ENCODE assay signal across 7 mouse cellular contexts in the genomic region with DNA sequence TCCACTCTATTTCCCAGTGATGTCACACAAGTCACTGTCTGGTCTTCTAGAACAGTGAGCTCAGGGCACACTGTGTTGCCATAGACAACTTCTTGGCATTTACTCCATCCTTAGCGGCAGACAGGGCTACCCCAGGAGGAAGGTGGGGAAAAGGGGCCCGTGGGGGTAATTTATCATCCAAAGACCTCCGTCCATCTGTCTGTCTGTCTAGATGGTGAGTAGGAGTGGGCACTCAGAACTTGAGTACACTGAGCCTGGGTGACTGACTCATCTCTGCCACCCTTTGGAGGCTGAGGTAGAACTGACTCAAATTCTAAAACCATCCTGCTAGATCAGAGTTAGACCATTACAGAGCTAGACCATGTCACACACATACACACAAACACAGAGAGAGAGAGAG. TPM values are rescaled to one million over a fixed set of nuclear protein-coding genes. Genes with fewer than 3 reads are reported as not detected.
A peak's percentile ranks its signal among the peaks of the same experiment; 100 is the strongest.
DNase-seq lines count a peak whose midpoint lies in the region; ATAC-seq lines count a peak whose summit lies in the region.

A gene (plus strand): TSS at position 73 of the 400 bp plus-strand sequence.

- H3K9me3 ChIP-seq in neural tube, embryonic 14.5 days (ENCODE audit: control insufficient read depth, low read length) = no peaks in the 10 kb centered on the region
- no peaks in the 10 kb centered on the region for H3K9me3 ChIP-seq in embryonic facial prominence, embryonic 14.5 days (ENCODE audit: control insufficient read depth, low read length)
- no peaks in the 10 kb centered on the region for H3K9me3 ChIP-seq in liver, embryonic 13.5 days (replicated peaks)
- H3K9me3 ChIP-seq in forebrain, embryonic 15.5 days = no peaks in the 10 kb centered on the region

- no peaks in the 10 kb centered on the region for H3K4me1 ChIP-seq in neural tube, embryonic 14.5 days (ENCODE audit: control insufficient read depth, insufficient read depth, low read length)
- no peaks in the 10 kb centered on the region for H3K4me1 ChIP-seq in embryonic facial prominence, embryonic 14.5 days (ENCODE audit: control insufficient read depth, insufficient read depth, low read length)
- H3K4me1 ChIP-seq in liver, embryonic 13.5 days (replicated peaks) = peaks cover 98% of the 10 kb centered on the region
- peaks cover 15% of the 10 kb centered on the region for H3K4me1 ChIP-seq in forebrain, embryonic 15.5 days

- intact Hi-C loops in heart, postnatal 36 days (cut with DNase I) = no loop called here

- ATAC-seq in neural tube, embryonic 14.5 days (ENCODE audit: low read depth) = no peak
- ATAC-seq in embryonic facial prominence, embryonic 14.5 days (ENCODE audit: low read depth) = no peak
- ATAC-seq in liver, embryonic 13.5 days (ENCODE audit: low read depth) = no peak
- no peak for ATAC-seq in forebrain, embryonic 15.5 days (replicated peaks)

- no peak within 1 kb of the TSS for H3K27ac ChIP-seq in neural tube, embryonic 14.5 days (ENCODE audit: low read depth, low read length)
- no peak within 1 kb of the TSS for H3K27ac ChIP-seq in embryonic facial prominence, embryonic 14.5 days (replicated peaks; ENCODE audit: low read depth, low read length)
- H3K27ac ChIP-seq in liver, embryonic 13.5 days = peak within 1 kb of the TSS; percentile 91
- no peak within 1 kb of the TSS for H3K27ac ChIP-seq in forebrain, embryonic 15.5 days (replicated peaks)

- H3K9ac ChIP-seq in neural tube, embryonic 14.5 days (replicated peaks; ENCODE audit: low read depth, low read length) = no peak within 1 kb of the TSS
- no peak within 1 kb of the TSS for H3K9ac ChIP-seq in embryonic facial prominence, embryonic 14.5 days (ENCODE audit: low read depth, low read length)
- H3K9ac ChIP-seq in liver, embryonic 13.5 days = peak within 1 kb of the TSS; percentile 56
- no peak within 1 kb of the TSS for H3K9ac ChIP-seq in forebrain, embryonic 15.5 days (replicated peaks)

- H3K4me2 ChIP-seq in neural tube, embryonic 14.5 days (ENCODE audit: low read depth, low read length) = no peak within 1 kb of the TSS
- H3K4me2 ChIP-seq in embryonic facial prominence, embryonic 14.5 days (ENCODE audit: low read depth, low read length) = no peak within 1 kb of the TSS
- peak within 1 kb of the TSS; percentile 45 for H3K4me2 ChIP-seq in liver, embryonic 13.5 days
- H3K4me2 ChIP-seq in forebrain, embryonic 15.5 days (replicated peaks) = no peak within 1 kb of the TSS

- H3K4me3 ChIP-seq in neural tube, embryonic 14.5 days (ENCODE audit: low read depth, low read length) = no peak within 1 kb of the TSS
- H3K4me3 ChIP-seq in embryonic facial prominence, embryonic 14.5 days (ENCODE audit: low read depth, low read length) = no peak within 1 kb of the TSS
- no peak within 1 kb of the TSS for H3K4me3 ChIP-seq in liver, embryonic 13.5 days (replicated peaks)
- no peak within 1 kb of the TSS for H3K4me3 ChIP-seq in forebrain, embryonic 15.5 days

- no peaks in the 10 kb centered on the region for H3K36me3 ChIP-seq in neural tube, embryonic 14.5 days (ENCODE audit: control insufficient read depth, insufficient read depth, low read length)
- H3K36me3 ChIP-seq in embryonic facial prominence, embryonic 14.5 days (ENCODE audit: control insufficient read depth, insufficient read depth, low read length) = no peaks in the 10 kb centered on the region
- H3K36me3 ChIP-seq in liver, embryonic 13.5 days = no peaks in the 10 kb centered on the region
- H3K36me3 ChIP-seq in forebrain, embryonic 15.5 days = no peaks in the 10 kb centered on the region

- no peak for DNase-seq in neural tube, embryonic 10.5 days (ENCODE audit: extremely low spot score, low spot score)
- DNase-seq in embryonic facial prominence, embryonic 14.5 days (ENCODE audit: low spot score) = no peak
- DNase-seq in heart, postnatal 36 days = no peak
- no peak for DNase-seq in liver, embryonic 13.5 days
- no peak for DNase-seq in thymus, postnatal 36 days

- no peaks in the 10 kb centered on the region for H3K27me3 ChIP-seq in neural tube, embryonic 14.5 days (ENCODE audit: control insufficient read depth, insufficient read depth, low read length)
- H3K27me3 ChIP-seq in embryonic facial prominence, embryonic 14.5 days (replicated peaks; ENCODE audit: control insufficient read depth, insufficient read depth, low read length) = peaks cover 10% of the 10 kb centered on the region; the same call in 1 of the 2 replicates
- H3K27me3 ChIP-seq in liver, embryonic 13.5 days = no peaks in the 10 kb centered on the region
- peaks cover 8% of the 10 kb centered on the region for H3K27me3 ChIP-seq in forebrain, embryonic 15.5 days

- 74% methylated on average over 3 of the region's 3 CpGs for WGBS in neural tube, embryonic 14.5 days
- WGBS in embryonic facial prominence, embryonic 14.5 days = 81% methylated on average over 3 of the region's 3 CpGs
- 52% methylated on average over 3 of the region's 3 CpGs for WGBS in liver, embryonic 13.5 days (ENCODE audit: insufficient replicate concordance)
- WGBS in forebrain, embryonic 15.5 days = 86% methylated on average over 3 of the region's 3 CpGs

RNA-seq across cellular contexts. Expression of the gene that starts here (rescaled TPM):
- 12.6 and 17.4 TPM in 2 replicates for polyA plus RNA-seq in neural tube, embryonic 14.5 days (2014; fragmentation: Nextera tagmentation; extraction: Ambion mirVana)
- polyA plus RNA-seq in embryonic facial prominence, embryonic 14.5 days (2014; fragmentation: Nextera tagmentation; extraction: Ambion mirVana) = 21.2 and 21.5 TPM in 2 replicates
- total RNA-seq in heart, postnatal 36 days (2021) = 10 to 100 TPM; 48.3 to 61.3 TPM
- 78.5 and 81.3 TPM in 2 replicates for polyA plus RNA-seq in liver, embryonic 13.5 days (2015; fragmentation: Nextera tagmentation; extraction: Ambion mirVana)
- polyA plus RNA-seq in forebrain, embryonic 15.5 days (2015; fragmentation: Nextera tagmentation; extraction: Ambion mirVana) = 5.8 and 8.0 TPM in 2 replicates
